Mouse (Mus musculus) adrenal gland, postnatal 10 days (tissue): ENCODE measurements around the gene Gm9844. TPM values are rescaled to one million over a fixed set of nuclear protein-coding genes. Genes with fewer than 3 reads are reported as not detected.
A peak's percentile ranks its signal among the peaks of the same experiment; 100 is the strongest.
"Not testable (repeated sequence)": the region's sequence is repeated elsewhere in the genome, so short reads cannot be mapped to it uniquely, and the experiment has no call there.

ENCODE experiments used
- DNase-seq: peaks from one replicate; pipeline ENCODE4 v3.0.0; 2021; ENCODE audit warnings: mixed read lengths
- long read RNA-seq, 2 experiments: library from polyadenylated mRNA; stranded (forward); transcript quantifications; one replicate each; pipeline ENCODE4 v2.0.0; 2021
- total RNA-seq, 2 experiments: library from RNA; stranded (reverse); gene quantifications; 2 replicates each; pipeline ENCODE4 v1.2.3; 2021

Gm9844 gene
- 1 to 10 TPM in 1 of 2 experiments, not detected in 1; 2.6 TPM for total RNA-seq
- long read RNA-seq, experiment 1, transcript Gm9844-201 (1 exons, 485 nt), result major isoform, 6 of 6 reads
- long read RNA-seq, experiment 1, partial matches to known transcripts, result 0 of 6 reads
- long read RNA-seq, experiment 1, other reads (novel, unspliced or antisense), result 0 of 6 reads
- long read RNA-seq, experiment 2, partial matches to known transcripts, result 0 of 1 reads
- long read RNA-seq, experiment 2, other reads (novel, unspliced or antisense), result 0 of 1 reads

DNA sequence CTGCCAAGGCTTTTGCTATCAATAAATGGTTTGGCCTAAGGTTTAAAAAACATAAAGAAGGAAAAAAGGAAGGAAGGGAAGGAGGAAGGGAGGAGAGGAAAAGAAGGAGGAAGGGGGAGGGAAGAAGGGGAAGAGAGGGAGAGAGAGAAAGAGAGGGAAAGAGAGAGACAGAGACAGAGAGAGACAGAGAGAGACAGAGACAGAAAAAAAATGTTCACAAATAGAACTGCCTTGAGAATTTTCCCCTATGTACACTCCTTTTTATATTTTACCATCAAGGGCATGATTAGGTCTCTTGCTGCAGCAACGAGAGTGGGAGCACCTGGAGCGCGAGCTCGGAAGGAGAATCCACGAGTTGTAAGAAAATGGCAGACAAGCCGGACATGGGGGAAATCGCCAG lies at the start of gene Gm9844:
TSS of gene Gm9844 (plus strand) at position 301 of the 400 bp plus-strand sequence.
- no peak for DNase-seq

DNA sequence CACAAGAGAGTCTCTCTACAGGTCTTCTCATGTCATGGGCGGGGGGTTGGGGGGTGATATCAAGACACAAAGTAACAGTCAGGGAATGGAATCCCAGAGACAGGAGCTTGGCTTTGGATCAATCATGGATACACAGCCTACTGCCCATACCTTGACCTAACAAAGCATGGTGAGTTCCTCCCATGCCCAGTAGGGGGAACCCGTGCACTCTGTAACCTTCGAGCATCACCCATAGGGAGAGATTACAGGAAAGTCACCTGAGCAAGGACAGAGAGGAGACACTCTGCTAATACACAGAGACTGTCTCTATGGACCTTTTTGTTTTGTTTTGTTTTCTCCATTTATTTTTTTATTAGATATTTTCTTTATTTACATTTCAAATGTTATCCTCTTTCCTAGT lies 44.5 kb upstream of the Gm9844 start:
- DNase-seq, result peak; percentile 87

DNA sequence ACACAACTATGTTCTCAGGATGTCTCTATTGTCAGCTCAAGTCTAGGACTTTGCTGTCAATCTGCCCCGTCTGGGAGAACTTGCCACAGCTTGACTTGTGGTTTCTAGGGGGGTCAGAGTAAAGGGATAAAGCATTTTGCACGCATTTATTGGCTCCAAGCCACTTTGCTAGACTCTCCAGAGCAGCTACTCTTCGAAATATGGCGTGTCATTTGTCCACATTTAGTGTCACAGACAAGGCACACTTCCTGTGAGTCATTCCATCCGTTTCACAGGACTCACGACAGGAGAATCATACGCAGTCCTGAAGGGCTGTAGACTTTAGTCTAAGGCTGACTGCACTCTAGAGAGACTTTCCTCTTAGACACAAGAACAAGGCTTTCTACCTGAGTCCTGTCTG lies 37.6 kb upstream of the Gm9844 start:
- no peak for DNase-seq

DNA sequence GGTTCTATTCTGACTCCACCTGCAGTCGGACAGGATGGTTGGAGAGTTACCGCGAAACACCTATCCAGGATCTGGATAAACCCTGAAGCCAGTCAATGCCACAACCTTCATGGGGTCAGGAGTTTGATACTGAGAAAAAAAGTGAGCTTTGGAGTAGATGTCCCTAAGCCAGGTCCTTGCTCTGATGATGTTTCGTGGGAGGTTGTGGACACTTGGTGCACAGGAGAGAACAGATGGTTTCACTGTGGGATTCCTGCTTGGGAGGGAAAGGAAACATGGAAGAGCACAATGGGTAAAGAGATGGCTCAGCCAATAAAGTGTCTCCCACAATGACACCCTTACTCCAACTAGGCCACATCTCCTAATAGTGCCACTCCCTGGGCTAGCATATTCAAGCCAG lies 34.8 kb upstream of the Gm9844 start:
- DNase-seq, result no peak

DNA sequence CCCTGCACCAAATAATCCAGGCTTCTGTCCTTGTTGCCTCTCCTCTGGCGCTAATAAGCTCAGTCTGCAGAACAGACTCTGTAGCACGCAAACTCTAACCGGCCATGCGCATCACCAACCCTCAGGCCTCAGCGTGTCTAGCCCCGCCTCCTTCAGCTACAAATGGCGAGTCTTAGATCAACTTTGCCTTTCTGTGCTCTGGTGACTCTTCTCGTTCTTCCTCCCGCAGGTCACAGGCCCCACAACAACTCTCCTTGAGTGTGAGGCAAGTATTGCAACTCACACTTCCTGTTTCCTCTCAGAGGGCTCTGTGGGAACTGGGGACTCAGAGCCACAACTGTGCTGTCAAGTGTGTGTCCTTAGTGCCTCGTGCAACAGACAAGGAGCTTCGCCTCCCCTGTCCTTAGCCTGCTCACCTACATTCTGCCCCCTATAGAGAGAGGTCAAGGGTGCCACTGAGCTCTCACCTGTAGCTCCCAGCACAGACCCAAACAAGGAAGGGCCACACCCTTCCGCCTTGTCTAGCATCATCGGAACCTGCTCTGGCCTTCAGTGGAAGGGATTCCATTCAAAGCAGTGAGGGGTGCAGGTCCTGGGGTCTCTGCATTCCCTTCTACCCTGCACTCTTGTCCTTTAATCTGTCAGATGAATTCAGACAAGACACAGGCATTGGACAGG lies 23.1 kb upstream of the Gm9844 start:
- not testable (repeated sequence) for DNase-seq

DNA sequence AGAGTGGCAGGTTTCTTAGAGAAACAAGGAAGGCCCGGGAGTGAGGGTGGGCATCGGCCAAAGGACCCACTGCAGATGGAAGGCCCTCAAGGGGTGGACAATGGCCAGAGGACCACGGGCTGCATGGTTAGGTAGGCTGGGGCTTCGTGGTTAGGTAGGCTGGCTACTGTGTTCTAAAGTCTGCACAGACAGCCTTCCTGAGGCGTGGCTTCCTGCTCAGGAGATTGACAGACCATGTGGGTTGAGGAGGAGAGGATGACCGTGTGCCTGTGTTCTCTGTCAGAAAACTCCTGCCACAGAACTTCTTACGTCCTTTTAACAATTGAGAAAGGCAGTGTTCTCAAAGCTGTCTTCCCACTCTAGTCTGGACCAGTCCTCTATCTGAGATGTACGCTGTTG lies 22.6 kb upstream of the Gm9844 start:
- DNase-seq, result no peak

DNA sequence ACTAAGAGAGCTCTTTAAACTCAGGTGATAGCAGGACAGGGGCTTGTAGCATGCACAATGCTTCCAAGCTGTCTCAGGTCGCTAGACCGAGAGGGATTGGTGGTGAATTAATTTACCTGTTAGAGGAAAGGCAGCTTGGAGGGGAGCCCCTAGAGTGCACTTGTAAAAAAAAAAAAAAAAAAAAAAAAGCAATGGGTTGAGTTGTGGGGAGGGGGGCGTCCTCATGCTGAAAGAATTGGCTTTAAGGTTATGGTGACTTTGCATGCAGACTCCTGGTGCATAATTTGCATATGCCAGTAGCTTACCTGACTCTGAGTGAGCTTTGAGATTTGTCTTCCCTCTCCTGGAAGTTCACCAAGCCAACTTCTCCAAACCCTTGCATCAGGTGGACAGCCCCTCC lies 21.7 kb upstream of the Gm9844 start:
- no peak for DNase-seq

DNA sequence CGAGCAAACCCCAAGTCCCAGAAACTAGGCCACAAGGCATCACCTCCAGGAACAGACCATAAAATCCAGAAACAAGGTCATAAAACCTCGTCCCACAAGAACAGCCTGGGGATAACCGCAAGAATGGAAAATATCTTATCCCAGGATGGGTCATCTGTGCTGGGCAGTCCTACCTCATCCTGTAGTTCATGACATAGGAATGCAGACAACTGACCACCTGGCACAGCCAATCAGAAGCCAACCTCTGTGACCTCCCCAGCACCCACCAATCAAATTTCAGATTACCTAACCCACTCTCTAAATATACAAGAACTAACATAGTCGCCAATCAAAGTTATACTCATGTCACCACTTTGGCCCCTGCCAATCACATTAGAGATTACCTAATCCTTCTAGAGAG lies 21.0 kb upstream of the Gm9844 start:
- no peak for DNase-seq

DNA sequence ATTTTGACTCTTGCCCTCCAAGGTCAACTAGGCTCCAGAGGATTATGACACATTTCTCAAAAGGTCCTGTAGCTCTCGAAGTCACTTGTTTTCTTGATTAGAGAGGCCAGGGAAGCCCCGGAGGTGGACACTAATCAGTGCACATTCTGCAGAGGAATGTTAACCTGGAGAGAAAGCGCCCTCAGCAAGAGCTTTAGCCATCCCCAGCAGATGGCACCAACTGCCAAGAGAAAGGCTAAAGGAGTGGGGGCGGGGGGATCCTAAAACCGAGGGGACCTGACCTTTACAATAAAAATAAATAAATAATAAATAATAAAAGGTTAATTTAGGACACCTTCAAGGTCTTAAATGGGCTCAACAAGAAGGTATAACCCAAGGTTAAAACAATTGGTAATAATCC lies 17.9 kb upstream of the Gm9844 start:
- DNase-seq, result peak; percentile 16

DNA sequence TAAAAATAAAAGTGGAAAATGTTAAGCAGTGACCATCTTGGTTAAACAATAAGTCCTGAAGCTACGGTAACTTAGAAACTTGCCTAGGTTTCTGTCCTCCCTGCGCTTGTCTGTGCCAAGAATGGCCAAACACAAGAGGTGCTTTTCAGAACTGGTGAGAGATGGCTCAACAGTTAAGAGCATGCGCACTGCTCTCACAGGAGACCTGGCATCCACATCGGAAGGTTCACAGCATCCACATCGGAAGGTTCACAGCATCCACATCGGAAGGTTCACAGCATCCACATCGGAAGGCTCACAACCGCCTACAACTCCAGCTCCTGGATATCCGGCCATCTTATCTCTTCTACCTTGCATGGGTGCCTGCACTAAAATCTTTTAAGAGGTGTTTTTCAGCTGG lies 16.8 kb upstream of the Gm9844 start:
- DNase-seq, result no peak

DNA sequence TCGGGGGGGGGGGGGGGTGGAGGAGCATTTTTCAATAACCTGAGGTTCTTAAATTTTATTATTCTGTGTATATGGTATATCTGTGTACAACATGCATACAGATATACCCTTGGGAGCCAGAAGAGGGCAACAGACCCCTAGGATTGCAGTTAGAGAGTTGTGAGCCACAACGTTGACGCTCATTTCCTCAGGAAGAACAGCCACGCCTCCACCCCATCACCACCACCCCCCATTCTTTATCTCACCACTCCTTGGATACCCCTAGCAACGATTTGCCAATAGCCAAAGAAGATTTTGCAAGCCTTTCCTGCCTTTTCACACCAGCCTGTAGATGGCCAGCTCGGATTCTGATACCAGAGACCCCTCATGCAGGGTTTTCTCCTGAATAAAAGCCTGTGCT lies 16.3 kb upstream of the Gm9844 start:
- no peak for DNase-seq

DNA sequence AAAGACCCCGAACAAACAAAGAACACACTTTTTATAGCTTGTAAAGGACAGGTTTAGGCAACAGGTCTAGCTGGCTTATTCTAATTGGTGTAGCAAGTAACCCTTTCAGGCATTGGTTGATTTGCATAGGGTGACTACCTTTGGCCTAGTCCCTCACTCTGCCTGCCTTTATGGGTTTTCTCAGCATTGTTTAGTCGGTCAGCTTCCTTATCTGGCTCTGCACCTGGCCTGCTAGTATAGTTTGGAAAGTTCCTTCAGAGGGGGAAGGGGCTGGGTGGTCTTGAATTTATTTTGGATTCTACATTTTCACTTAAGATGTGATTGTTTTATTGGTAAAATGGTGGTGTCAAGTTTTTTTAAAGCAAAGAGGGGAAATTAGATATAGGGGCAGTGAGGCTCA lies 15.4 kb upstream of the Gm9844 start:
- DNase-seq, result not testable (repeated sequence)

DNA sequence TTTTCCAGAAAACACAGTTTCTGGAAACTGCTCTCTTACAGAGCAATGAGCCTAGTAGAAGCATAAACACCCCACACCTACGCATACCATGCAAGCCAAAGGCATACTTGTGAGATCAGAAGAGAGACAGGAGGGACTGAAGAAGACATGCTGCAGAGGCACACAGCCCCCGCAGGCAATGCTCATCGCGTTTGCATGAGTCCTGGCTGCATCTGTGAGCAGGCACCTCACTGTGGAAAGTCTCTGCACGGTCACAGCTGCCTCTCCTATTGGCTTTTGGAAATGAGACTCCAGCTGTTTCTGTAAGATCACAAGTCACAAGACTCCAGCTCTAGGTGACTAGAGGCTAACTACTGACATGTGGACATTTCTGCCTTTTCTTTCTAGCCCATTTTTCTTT lies 11.9 kb upstream of the Gm9844 start:
- no peak for DNase-seq

DNA sequence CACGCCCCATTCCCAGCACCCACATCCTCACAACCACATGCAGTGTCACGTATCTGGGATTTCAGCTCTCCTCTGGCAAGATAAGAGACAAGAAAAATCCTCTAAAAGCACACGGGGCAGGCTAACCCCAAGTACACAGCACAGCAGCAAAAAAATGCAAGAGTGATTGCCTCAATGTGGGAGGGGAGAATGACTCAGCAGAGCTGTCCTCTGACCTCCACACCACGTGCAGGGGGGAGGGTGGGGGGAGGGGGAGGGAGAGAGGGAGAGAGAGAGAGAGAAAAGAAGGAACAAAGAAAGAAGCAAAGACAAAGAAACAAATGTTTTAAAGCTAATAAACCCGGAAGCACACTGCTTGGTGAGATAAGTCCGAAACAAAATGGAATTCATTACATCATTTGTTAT lies 11.1 kb upstream of the Gm9844 start:
- peak; percentile 34 for DNase-seq

DNA sequence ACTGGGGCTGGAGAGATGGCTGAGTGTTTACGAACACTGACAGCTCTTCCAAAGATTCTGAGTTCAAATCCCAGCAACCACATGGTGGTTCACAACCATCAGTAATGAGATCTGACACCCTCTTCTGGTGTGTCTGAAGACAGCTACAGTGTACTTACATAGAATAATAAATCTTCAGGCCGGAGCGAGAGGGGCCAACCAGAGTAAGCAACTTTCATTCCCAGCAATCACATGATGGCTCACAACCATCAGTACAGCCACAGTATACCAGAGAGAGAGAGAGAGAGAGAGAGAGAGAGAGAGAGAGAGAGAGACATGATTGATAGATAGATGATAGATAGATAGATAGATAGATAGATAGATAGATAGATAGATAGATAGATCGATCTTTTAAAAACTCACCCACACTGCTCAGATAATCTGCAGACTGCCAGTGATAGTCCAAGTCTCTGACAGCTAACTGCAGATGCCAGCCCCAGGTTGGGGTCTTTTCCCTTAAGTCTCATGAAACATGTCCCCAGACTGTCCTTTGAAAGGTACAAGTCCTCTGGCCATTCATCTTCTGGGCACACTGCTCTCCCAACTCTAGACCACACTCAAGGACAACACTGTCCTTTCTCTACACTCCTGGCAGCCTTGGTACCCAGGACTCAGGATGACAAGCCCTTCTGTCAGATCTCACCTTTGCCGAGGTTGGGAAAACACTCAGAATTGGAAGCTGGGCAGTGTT lies 10.3 kb upstream of the Gm9844 start:
- DNase-seq, result no peak

DNA sequence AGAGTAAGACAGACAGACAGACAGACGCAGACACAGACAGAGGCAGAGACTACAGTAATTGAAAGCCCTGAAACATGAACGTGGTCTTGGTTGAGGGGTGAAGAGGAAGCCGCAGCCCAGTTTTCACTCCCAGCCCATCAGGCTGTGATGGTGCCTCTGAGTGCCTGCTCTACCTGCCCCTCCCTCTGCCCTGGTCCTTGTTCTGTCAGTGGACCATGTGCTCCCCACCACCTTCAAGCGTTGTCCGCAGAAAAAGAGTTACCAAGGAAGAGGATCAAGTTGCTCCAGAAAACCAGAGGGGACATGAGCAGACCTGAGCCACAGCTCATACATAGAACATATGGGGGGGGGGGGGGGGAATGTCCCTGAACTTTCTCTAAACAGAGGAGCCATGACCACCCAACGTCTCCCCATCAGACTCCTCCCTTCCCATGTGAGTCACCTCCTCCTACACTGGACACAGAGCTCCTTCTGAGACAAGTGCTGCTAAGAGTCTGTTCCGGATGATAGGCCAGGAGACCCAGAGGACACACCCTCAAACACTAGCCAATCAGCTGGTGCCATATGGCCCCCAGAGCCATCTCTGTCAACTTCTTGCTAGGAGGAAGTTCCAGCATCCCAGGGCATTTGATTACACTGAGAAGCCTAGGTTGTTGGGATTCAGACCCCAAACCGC lies 9.3 kb upstream of the Gm9844 start:
- no peak for DNase-seq

DNA sequence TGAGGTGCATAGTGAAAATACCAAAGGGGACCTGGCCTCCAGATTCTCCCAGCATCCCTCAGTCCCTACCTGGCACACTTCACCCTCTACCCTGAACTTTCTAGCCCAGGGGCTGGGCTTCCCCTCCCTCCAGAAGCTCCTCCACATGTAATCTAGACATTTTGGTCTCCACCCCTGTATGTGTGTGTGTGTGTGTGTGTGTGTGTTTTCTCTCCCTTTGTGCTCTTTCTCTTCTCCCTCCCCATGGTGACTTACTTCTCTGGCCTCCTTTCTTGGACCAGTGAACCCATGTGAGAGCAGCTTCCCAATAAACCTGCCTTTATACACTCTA lies 8.8 kb upstream of the Gm9844 start:
- DNase-seq, result no peak

DNA sequence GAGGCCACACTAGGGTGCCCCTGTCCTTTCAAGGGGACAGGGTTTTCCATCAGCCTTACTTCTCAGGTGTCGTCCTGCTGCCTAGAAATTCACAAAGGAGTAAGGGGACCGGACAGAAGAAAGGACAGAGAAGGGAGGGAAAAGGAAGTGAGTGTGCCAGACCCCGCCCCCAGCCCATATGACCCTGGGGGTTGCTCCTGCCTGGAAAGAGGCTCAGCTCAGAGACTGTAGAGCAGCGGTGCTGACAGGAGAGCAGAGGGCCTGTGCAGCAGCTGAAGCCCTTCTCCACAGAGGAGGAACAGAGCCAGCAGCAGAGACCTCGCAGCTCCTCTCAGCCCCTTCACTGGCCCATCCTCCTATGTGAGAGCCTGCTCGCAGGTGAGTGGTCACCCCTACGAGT lies 8.3 kb upstream of the Gm9844 start:
- DNase-seq, result no peak

DNA sequence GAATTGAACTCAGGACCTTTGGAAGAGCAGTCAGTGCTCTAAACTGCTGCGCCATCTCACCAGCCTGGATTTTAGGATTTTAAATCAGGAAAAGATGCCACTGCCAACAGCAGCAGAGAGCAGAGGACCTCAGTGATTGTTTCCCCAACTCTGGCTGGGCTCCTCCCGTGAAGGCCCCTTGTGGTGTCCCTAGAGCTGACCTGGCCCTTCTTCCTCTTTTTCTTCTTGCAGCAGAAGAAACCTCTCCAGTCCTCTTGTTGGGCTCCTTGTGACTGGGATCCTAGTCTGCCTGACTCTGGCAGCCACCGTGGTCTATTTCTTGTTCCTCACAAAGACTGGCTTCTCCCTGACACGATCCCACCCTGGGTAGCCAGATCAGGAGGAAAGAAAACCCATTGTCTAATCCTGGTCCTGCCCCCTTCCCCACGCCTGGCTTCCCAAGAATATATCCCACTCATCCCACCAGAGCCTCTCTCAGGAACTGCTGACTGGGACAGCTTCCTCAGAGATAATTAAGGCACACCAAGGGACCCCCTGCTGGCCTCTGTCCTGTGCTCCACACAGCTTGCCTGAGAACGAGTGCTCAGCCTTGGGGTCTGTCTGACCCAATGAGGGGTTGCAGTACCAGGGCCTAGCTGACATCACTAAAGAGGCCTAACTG lies 5.4 kb upstream of the Gm9844 start:
- DNase-seq, result no peak

DNA sequence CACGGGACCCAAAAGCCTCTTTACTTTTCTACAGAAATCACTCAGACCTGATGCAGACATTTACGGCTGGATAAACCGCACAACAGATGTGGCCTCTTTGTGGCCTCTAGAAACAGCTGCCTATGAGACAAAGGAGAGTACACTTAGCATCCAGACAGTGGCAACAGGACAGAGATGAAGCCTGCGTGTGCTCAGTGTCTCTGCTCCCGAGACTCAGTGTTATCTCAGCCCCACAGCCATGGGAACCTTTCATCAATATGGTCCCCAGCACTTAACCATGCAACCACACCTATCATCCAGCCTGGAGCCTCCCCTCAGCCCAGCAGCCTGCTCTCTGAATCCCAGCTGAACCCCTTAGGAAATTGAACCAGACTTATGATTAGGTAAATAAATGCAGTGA lies 2.8 kb upstream of the Gm9844 start:
- DNase-seq, result no peak

DNA sequence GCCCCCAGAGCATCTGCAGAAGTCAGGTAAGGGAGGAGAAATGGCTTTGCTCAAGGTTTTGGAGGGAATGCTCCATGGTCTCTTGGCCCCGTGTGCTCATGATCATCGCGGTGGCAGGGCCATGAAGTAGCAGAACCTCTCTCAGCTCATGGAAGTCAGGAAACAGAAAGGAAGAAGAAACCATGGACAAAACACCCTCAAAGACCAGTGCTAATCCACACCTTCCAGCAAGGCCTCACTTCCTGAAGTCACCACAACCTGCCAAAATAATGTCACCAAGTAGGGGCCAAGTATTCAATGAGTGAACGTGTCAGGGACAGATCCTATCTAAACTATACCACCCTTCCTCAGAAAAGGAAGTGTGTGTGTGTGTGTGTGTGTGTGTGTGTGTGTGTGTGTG lies 840 bp downstream of the Gm9844 start:
- no peak for DNase-seq

DNA sequence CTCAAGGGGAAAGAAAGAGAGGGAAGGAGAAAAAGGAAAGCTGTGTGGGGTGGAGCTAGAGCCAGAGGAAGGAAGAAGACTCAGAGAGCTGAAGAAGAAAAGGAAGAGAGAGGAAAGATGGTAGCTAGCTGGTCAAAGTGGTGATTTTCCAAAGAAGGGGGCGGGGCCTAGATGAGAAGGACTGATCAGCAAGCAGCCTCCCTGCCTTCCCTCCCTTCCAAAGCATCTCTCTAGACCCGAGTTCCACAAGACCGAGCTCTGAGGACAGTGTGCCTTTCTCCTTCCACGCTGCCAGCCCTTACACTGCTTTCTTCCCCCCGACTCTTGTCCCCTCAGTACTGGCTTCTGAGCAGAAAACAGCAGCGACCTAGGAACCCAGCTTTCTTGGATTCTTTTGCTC lies 2.1 kb downstream of the Gm9844 start:
- no peak for DNase-seq

DNA sequence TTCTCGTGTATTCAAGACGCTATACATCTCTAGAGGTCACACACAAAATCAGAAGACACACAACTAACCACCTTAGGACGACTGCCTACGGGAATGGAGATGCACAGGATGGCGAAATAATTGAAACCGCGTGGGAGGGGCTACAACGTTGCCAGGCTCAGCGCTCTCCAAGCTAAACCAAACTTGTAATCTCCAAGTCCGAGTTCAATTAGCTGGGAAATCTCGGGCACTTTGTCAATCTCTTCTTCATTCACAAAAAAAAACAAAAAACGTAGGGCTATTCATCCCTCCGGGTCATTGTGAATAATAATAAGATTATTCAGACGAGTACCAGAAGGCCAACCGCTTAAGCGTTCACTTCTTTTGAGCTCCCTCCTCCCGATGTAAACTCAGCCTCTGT lies 7.1 kb downstream of the Gm9844 start:
- DNase-seq, result no peak
